Mouse (Mus musculus): ENCODE data around the gene Olfr1276.

Gene Olfr1276

DNA sequence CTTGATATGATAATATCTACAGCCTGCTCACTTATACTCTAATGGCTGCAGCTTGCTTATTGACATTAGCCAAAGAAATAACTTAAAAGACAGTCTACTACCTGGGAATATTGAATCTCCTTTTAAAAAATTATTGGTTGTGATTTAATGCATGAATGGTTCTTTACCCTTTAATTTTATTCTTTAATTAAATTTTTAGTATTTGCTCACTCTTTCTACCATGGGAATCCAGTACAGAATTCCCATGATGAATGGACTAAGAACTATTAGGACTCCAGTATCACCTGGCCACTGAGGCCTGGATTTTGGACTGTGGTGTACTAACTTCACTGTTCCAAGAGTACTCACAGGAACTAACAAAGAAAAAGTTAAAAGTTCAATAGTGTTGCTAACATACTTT lies at the start of gene Olfr1276:
Olfr1276 (plus strand) TSS at position 301 of the 400 bp plus-strand sequence.
- no peak for DNase-seq (ENCODE audit: low spot score)

DNA sequence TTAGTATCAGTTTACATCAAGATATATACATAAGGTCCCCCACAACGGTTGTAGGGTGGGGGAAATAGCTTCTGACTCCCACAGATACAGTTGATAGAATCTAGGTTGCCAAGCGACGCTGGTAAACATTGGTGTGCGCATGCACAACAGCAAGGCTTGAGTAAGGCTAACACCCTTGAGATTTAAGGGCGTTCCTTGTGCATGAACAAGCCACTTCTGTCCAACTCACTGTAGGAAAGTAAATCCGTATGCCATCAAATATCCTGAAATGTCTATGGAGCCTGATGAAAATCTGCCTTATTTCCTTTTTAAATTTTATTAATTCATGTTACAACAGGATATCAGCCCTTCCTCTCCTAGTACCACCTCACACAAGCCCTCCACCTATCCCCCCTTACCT lies 24.8 kb upstream of the Olfr1276 start, which contains the start of gene 4930430A15Rik:
4930430A15Rik (minus strand) TSS at position 101 of the 400 bp plus-strand sequence.
- DNase-seq (ENCODE audit: low spot score), result no peak

DNA sequence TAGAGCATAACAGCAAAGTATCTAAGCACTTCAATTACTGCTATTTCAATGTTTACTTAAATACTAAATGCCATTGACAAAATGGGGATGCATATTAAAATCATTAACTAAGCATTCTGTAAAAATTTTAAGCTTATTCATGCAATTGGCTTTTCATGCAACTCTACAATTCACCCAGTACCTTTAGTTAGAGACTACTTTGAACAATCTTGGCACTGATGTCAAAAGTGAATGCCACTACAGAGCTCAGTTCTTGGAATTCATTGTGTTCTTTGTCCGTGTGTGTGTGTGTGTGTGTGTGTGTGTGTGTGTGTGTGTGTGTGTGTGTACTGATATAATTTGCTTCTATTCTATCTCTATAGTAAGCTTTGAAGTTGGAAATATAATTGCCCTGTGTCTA lies 19.1 kb upstream of the Olfr1276 start, which contains the start of gene Olfr1275:
Olfr1275 (minus strand) TSS at position 101 of the 400 bp plus-strand sequence.
- DNase-seq (ENCODE audit: low spot score), result no peak

DNA sequence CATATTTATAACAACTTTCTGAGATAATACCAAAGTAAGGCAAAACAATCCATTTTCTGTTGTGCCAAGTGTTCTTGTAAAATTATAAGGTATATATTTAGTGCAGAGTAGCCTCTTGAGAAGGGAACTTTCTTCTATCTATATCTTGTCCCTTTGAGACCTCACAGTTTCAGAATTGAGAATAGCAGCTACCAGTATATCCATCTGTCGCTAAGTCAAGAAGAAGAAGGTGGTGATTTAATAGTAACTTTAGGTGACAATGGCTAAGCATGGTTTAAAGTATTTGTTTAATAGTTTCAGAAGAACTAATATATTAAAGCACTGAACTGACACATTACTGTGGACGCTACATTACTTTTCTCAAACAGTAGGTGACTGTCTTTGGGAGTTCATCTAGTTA lies 19.7 kb downstream of the Olfr1276 start, which contains the start of gene Olfr1277:
Olfr1277 (minus strand) TSS at position 101 of the 400 bp plus-strand sequence.
- DNase-seq (ENCODE audit: low spot score), result no peak

DNA sequence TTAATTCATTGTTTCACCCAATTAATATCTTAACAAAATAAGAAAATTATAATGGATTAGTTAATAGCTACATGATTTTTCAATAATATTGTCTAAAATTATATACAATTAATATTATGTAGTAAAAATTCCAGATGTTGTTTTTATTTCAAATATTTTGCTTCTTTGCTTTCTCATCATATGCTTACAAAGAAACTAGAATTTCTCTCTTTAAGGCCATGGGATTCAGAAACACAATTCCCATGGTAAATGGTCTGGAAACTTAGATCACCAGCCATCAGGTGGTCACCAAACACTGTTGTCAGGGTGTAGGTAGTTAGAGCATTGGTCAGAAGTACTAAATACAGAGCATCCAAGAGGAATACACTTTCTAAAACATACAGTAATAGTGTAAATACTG lies 35.5 kb downstream of the Olfr1276 start, which contains the start of gene Olfr1278:
Olfr1278 (plus strand) TSS at position 301 of the 400 bp plus-strand sequence.
- no peak for DNase-seq (ENCODE audit: low spot score)

DNA sequence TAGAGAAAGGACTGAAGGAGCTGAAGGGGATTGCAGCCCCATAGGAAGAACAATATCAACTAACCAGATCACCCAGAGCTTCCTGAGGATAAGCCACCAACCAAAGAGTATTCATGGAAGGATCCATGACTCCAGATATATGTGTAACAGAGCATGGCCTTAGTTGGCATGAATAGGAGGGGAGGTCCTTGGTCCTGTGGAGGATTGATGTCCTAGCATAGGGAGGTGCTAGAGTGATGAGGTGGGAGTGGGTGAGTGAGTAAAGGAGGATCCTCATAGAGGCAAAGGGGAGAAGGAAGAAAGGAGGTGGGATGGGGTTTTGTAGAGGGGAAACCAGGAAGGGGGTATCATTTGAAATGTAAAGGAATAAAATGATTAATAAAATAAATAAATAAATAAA lies 44.2 kb downstream of the Olfr1276 start:
- DNase-seq (ENCODE audit: low spot score), result no peak

DNA sequence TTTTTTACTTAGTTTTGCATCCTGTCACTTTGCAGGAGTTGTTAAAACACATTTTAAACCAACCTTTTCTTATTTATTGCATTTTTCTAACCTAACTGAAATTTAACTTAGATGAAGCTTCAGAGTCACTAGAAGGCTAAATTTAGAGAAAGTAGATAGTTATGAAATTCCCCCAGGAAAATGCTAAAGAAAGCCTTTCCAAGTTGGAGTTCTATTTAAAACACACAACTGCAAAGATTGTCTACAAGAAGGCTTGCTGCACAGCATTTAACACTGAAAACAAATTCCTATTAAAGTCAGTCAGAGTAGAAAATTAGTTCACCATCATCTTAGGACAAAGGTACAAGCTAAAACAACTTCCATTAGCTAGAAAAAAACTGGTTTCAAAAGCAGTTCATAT lies 46.1 kb downstream of the Olfr1276 start, which contains the start of gene Olfr1279:
Olfr1279 (plus strand) TSS at position 262 of the 400 bp plus-strand sequence.
- DNase-seq (ENCODE audit: low spot score), result no peak

All from MN1 (cell line).